ENCODE assay signal across 14 mouse cellular contexts in the genomic region with DNA sequence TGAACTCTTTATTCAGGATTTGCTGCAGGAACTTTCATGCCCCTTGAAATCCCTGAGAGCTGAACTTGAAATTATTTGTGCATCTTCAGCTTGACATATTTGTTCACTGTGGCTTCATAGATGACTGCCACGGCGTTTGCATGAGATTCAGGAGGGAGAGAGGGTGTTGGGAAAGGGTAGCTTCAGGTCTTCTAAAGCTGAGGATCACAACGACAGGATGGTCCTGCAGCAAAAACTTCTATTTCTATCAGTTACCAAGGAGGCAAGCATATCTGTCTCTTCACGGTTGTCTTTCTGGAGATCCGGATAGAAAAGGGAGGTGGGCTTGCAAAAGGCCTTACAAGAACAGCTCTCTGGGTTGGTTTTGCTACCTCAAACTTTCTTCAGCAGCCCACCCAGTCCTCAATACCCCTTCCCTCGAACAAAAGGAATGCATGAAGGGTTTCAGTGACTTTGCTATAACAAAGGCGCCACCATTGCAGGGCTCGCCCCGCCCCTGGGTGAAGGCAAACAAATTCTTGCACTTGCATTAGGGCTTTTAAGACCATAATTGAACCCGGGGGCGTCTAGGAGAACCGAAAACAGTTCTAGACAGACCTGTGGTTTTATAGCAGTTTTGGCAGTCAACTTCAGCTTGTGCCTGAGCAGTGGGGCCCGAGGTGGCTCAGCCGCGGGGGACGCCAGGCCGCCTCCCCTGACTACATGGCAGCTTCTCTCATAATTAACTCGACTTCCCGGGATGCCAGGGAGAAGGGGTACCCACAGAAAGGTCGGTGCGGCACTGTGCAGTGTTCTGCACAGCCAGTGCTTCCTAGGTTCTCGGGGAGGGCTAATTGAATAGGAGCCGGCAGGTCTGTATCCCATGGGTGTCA. TPM values are rescaled to one million over a fixed set of nuclear protein-coding genes. Genes with fewer than 3 reads are reported as not detected.
DNase-seq lines count a peak whose midpoint lies in the region; ATAC-seq lines count a peak whose summit lies in the region.
"Had no signal": no experiment of that assay in that cellular context is flagged by ENCODE, and none has a peak within 500 bp of the region (broad histone marks: within the 10 kb centered on the region; RNA-seq: fewer than 3 reads in every experiment).

No protein-coding gene starts in this region.

- 7% methylated on average over 23 of the region's 23 CpGs for WGBS in limb, embryonic 15.5 days
- 2% methylated on average over 23 of the region's 23 CpGs for WGBS in forebrain, embryonic 13.5 days
- WGBS in hindbrain, embryonic 13.5 days = 1% methylated on average over 23 of the region's 23 CpGs

- no peaks in the 10 kb centered on the region for H3K36me3 ChIP-seq in limb, embryonic 15.5 days
- no peaks in the 10 kb centered on the region for H3K36me3 ChIP-seq in forebrain, embryonic 13.5 days (ENCODE audit: poor library complexity, severe bottlenecking)
- no peaks in the 10 kb centered on the region for H3K36me3 ChIP-seq in hindbrain, embryonic 13.5 days
- H3K36me3 ChIP-seq: liver, embryonic 12.5 days; stomach, embryonic 15.5 days had no signal

- H3K27ac ChIP-seq in limb, embryonic 15.5 days = peak overlapping the region; percentile 91
- H3K27ac ChIP-seq in forebrain, embryonic 13.5 days = no peak overlapping the region
- H3K27ac ChIP-seq in hindbrain, embryonic 13.5 days = no peak overlapping the region
- H3K27ac ChIP-seq: liver, embryonic 12.5 days; stomach, embryonic 15.5 days had no signal

- intact Hi-C loops in left cerebral cortex, postnatal 4 days (cut with DNase I) = no loop called here

- H3K27me3 ChIP-seq in limb, embryonic 15.5 days = peaks cover 13% of the 10 kb centered on the region; the same call in 1 of the 2 replicates
- H3K27me3 ChIP-seq in forebrain, embryonic 13.5 days = peaks cover 100% of the 10 kb centered on the region
- H3K27me3 ChIP-seq in hindbrain, embryonic 13.5 days = peaks cover 99% of the 10 kb centered on the region

- peak; percentile 5 for DNase-seq in gastrocnemius, postnatal 25 days
- no peak for DNase-seq in gastrocnemius, adult 8-10 months (ENCODE audit: low spot score in 2 of 2)
- peak; percentile 23 for DNase-seq in thymus, postnatal 4 days
- no peak for DNase-seq in thymus, adult 18-20 months
- DNase-seq in left cerebral cortex, postnatal 4 days = no peak
- DNase-seq: adrenal gland, adult 2 months; heart, postnatal 10 days; right cerebral cortex, postnatal 14 days had no signal

- H3K9me3 ChIP-seq in limb, embryonic 15.5 days = no peaks in the 10 kb centered on the region
- no peaks in the 10 kb centered on the region for H3K9me3 ChIP-seq in forebrain, embryonic 13.5 days (replicated peaks)
- H3K9me3 ChIP-seq in hindbrain, embryonic 13.5 days = no peaks in the 10 kb centered on the region
- H3K9me3 ChIP-seq: liver, embryonic 12.5 days; stomach, embryonic 15.5 days had no signal

- H3K4me2 ChIP-seq in limb, embryonic 15.5 days = peak overlapping the region; percentile 60
- no peak overlapping the region for H3K4me2 ChIP-seq in forebrain, embryonic 13.5 days
- H3K4me2 ChIP-seq in hindbrain, embryonic 13.5 days = no peak overlapping the region
- H3K4me2 ChIP-seq: liver, embryonic 12.5 days; stomach, embryonic 15.5 days had no signal

- peak overlapping the region; percentile 64 for H3K4me3 ChIP-seq in limb, embryonic 15.5 days
- H3K4me3 ChIP-seq in forebrain, embryonic 13.5 days = no peak overlapping the region
- no peak overlapping the region for H3K4me3 ChIP-seq in hindbrain, embryonic 13.5 days
- H3K4me3 ChIP-seq: liver, embryonic 12.5 days; stomach, embryonic 15.5 days had no signal

- H3K9ac ChIP-seq in limb, embryonic 15.5 days = peak overlapping the region; percentile 47
- H3K9ac ChIP-seq in forebrain, embryonic 13.5 days = no peak overlapping the region
- no peak overlapping the region for H3K9ac ChIP-seq in hindbrain, embryonic 13.5 days
- H3K9ac ChIP-seq: liver, embryonic 12.5 days; stomach, embryonic 15.5 days had no signal

- no peak for ATAC-seq in limb, embryonic 15.5 days (ENCODE audit: insufficient number of reproducible peaks, low FRiP score, low TSS enrichment, low read depth)
- no peak for ATAC-seq in forebrain, embryonic 13.5 days
- ATAC-seq in hindbrain, embryonic 13.5 days (ENCODE audit: low FRiP score) = no peak
- ATAC-seq: liver, embryonic 12.5 days had no signal

- H3K4me1 ChIP-seq in limb, embryonic 15.5 days = peaks cover 24% of the 10 kb centered on the region
- no peaks in the 10 kb centered on the region for H3K4me1 ChIP-seq in forebrain, embryonic 13.5 days
- H3K4me1 ChIP-seq in hindbrain, embryonic 13.5 days (replicated peaks) = 0 out of 2 replicates have a peak, but pooled peaks cover 5% of the 10 kb centered on the region

RNA-seq across cellular contexts. Expression of a gene that starts 2.4 kb away (rescaled TPM):
- total RNA-seq in gastrocnemius, postnatal 25 days (2021) = 1 to 10 TPM; 1.4 to 1.8 TPM
- 1 to 10 TPM; 2.0 to 3.0 (median 2.9) TPM for total RNA-seq in gastrocnemius, adult 8-10 months (2022)
- 23.3 and 33.4 TPM in 2 replicates for polyA plus RNA-seq in limb, embryonic 15.5 days (2015; fragmentation: Nextera tagmentation; extraction: Ambion mirVana)
- 0.12 TPM in 1 of 2 replicates, not detected in the other for polyA plus RNA-seq in forebrain, embryonic 13.5 days (2015; fragmentation: Nextera tagmentation; extraction: Ambion mirVana)
- not detected for total RNA-seq in left cerebral cortex, postnatal 4 days (2021)
- not detected in 2 replicates for polyA plus RNA-seq in hindbrain, embryonic 13.5 days (2015; fragmentation: Nextera tagmentation; extraction: Ambion mirVana)
- total RNA-seq: adrenal gland, adult 2 months; heart, postnatal 10 days; layer of hippocampus, adult 8-10 months had no signal
- polyA plus RNA-seq: adrenal gland, adult 2 months; liver, embryonic 12.5 days had no signal

RNA-seq across cellular contexts. Expression of a gene that starts 7.3 kb away (rescaled TPM):
- total RNA-seq in gastrocnemius, postnatal 25 days (2021) = 10 to 100 TPM; 14.8 to 18.4 TPM
- 10 to 100 TPM; 14.5 to 15.2 (median 14.8) TPM for total RNA-seq in gastrocnemius, adult 8-10 months (2022)
- 86.8 and 108 TPM in 2 replicates for polyA plus RNA-seq in limb, embryonic 15.5 days (2015; fragmentation: Nextera tagmentation; extraction: Ambion mirVana)
- polyA plus RNA-seq in forebrain, embryonic 13.5 days (2015; fragmentation: Nextera tagmentation; extraction: Ambion mirVana) = 0.09 TPM in 1 of 2 replicates, not detected in the other
- total RNA-seq in left cerebral cortex, postnatal 4 days (2021) = not detected
- polyA plus RNA-seq in hindbrain, embryonic 13.5 days (2015; fragmentation: Nextera tagmentation; extraction: Ambion mirVana) = 0.22 TPM in 1 of 2 replicates, not detected in the other
- total RNA-seq: adrenal gland, adult 2 months; heart, postnatal 10 days; layer of hippocampus, adult 8-10 months had no signal
- polyA plus RNA-seq: adrenal gland, adult 2 months had no signal

RNA-seq across cellular contexts. Expression of a gene that starts 12.7 kb away (rescaled TPM):
- total RNA-seq in gastrocnemius, postnatal 25 days (2021) = 1 to 10 TPM in 1 of 2 experiments, under 1 TPM in 1; 0.48 to 2.1 TPM
- total RNA-seq in gastrocnemius, adult 8-10 months (2022) = 1 to 10 TPM; 4.1 to 5.2 (median 4.9) TPM
- 11.0 and 17.4 TPM in 2 replicates for polyA plus RNA-seq in limb, embryonic 15.5 days (2015; fragmentation: Nextera tagmentation; extraction: Ambion mirVana)
- polyA plus RNA-seq in forebrain, embryonic 13.5 days (2015; fragmentation: Nextera tagmentation; extraction: Ambion mirVana) = not detected in 2 replicates
- not detected for total RNA-seq in left cerebral cortex, postnatal 4 days (2021)
- polyA plus RNA-seq in hindbrain, embryonic 13.5 days (2015; fragmentation: Nextera tagmentation; extraction: Ambion mirVana) = not detected in 2 replicates
- total RNA-seq: adrenal gland, adult 2 months; heart, postnatal 10 days; layer of hippocampus, adult 8-10 months had no signal
- polyA plus RNA-seq: adrenal gland, adult 2 months; liver, embryonic 12.5 days; stomach, embryonic 15.5 days had no signal

RNA-seq across cellular contexts. Expression of a gene that starts 17.1 kb away (rescaled TPM):
- 10 to 100 TPM in 1 of 2 experiments, 1 to 10 TPM in 1; 5.7 to 13.5 TPM for total RNA-seq in gastrocnemius, postnatal 25 days (2021)
- total RNA-seq in gastrocnemius, adult 8-10 months (2022) = 1 to 10 TPM; 5.2 to 8.3 (median 7.5) TPM
- polyA plus RNA-seq in limb, embryonic 15.5 days (2015; fragmentation: Nextera tagmentation; extraction: Ambion mirVana) = 30.8 and 34.0 TPM in 2 replicates
- polyA plus RNA-seq in forebrain, embryonic 13.5 days (2015; fragmentation: Nextera tagmentation; extraction: Ambion mirVana) = not detected in 2 replicates
- total RNA-seq in left cerebral cortex, postnatal 4 days (2021) = not detected
- polyA plus RNA-seq in hindbrain, embryonic 13.5 days (2015; fragmentation: Nextera tagmentation; extraction: Ambion mirVana) = 0.72 and 1.3 TPM in 2 replicates
- total RNA-seq: heart, postnatal 10 days; layer of hippocampus, adult 8-10 months had no signal

RNA-seq across cellular contexts. Expression of a gene that starts 26.3 kb away (rescaled TPM):
- total RNA-seq in gastrocnemius, postnatal 25 days (2021) = 1 to 10 TPM; 4.7 to 5.5 TPM
- 1 to 10 TPM; 4.7 to 5.9 (median 5.4) TPM for total RNA-seq in gastrocnemius, adult 8-10 months (2022)
- 12.0 and 12.9 TPM in 2 replicates for polyA plus RNA-seq in limb, embryonic 15.5 days (2015; fragmentation: Nextera tagmentation; extraction: Ambion mirVana)
- not detected in 2 replicates for polyA plus RNA-seq in forebrain, embryonic 13.5 days (2015; fragmentation: Nextera tagmentation; extraction: Ambion mirVana)
- total RNA-seq in left cerebral cortex, postnatal 4 days (2021) = not detected
- polyA plus RNA-seq in hindbrain, embryonic 13.5 days (2015; fragmentation: Nextera tagmentation; extraction: Ambion mirVana) = 7.4 and 14.9 TPM in 2 replicates
- total RNA-seq: layer of hippocampus, adult 8-10 months had no signal

Comparison
In these comparisons a context has a peak if more than half of its experiments do, and no peak if none do; other contexts are left out.
1. DNase-seq: peak in gastrocnemius, postnatal 25 days (single experiment) and thymus, postnatal 4 days (single experiment); none in gastrocnemius, adult 8-10 months (0 of 2), thymus, adult 18-20 months (0 of 2) and left cerebral cortex, postnatal 4 days (single experiment).
2. RNA of a gene that starts 7.3 kb away (total RNA-seq): 14.8 to 18.4 TPM in gastrocnemius, postnatal 25 days and 14.5 to 15.2 TPM in gastrocnemius, adult 8-10 months; not detected in left cerebral cortex, postnatal 4 days; every median in the first group is over 10 times any median in the second.